Mouse (Mus musculus) forebrain, embryonic 15.5 days (tissue): ENCODE measurements around the gene Naa40. TPM values are rescaled to one million over a fixed set of nuclear protein-coding genes. Genes with fewer than 3 reads are reported as not detected.

Experiments used
- ATAC-seq: fragments of 200-750 bp; cut with Nextera tagmentation; replicated peaks from 2 replicates; pipeline ENCODE4 v1.8.0; 2017; ENCODE audit warnings: mild to moderate bottlenecking, moderate TSS enrichment, moderate library complexity
- H3K27ac ChIP-seq: fragments of 300-500 bp; sonication (generic); replicated peaks from 2 replicates; pipeline ENCODE4 v1.5.1; 2015; ENCODE audit warnings: mild to moderate bottlenecking, inconsistent platforms
- H3K27me3 ChIP-seq: fragments of 300-500 bp; sonication (generic); 2 replicates; pipeline ENCODE4 v1.6.1; 2015; ENCODE audit warnings: inconsistent platforms
- H3K36me3 ChIP-seq: fragments of 300-500 bp; sonication (generic); 2 replicates; pipeline ENCODE4 v1.6.1; 2015; ENCODE audit warnings: mild to moderate bottlenecking, inconsistent platforms
- H3K4me1 ChIP-seq: fragments of 300-500 bp; sonication (generic); 2 replicates; pipeline ENCODE4 v1.6.1; 2015; ENCODE audit warnings: inconsistent platforms
- H3K4me2 ChIP-seq: fragments of 300-500 bp; sonication (generic); replicated peaks from 2 replicates; pipeline ENCODE4 v1.6.1; 2015; ENCODE audit warnings: mild to moderate bottlenecking, inconsistent platforms
- H3K4me3 ChIP-seq: fragments of 300-500 bp; sonication (generic); 2 replicates; pipeline ENCODE4 v1.5.1; 2015; ENCODE audit warnings: mild to moderate bottlenecking, inconsistent platforms
- H3K9ac ChIP-seq: fragments of 300-500 bp; sonication (generic); replicated peaks from 2 replicates; pipeline ENCODE4 v1.6.1; 2015; ENCODE audit warnings: mild to moderate bottlenecking, inconsistent platforms
- H3K9me3 ChIP-seq: fragments of 300-500 bp; sonication (generic); 2 replicates; pipeline ENCODE4 v1.6.1; 2016; ENCODE audit warnings: inconsistent platforms
- WGBS: fragments of 180-500 bp; shearing (Covaris S2); methylation state at CpG from one replicate; pipeline ENCODE4 v1.1.7; 2015; ENCODE audit warnings: mixed read lengths; 5-methylcytosine and 5-hydroxymethylcytosine counted together
- polyA plus RNA-seq: library from polyadenylated mRNA; unstranded; fragments of >200 nt; fragmentation: Nextera tagmentation; extraction: Ambion mirVana; gene quantifications from 2 replicates; pipeline ENCODE4 v1.2.1, GENCODE M21; 2015

The Naa40 gene
- 69.2 and 69.5 TPM in 2 replicates for polyA plus RNA-seq

GRCm38 (mm10) chr19:7240782-7241690 lies at the start of gene Naa40:
TSS of gene Naa40 (minus strand) at chr19:7241183.
- Histone ChIP-seq H3K4me3 (peak within 1 kb of the TSS; percentile 59), H3K9ac (peak within 1 kb of the TSS; percentile 75), H3K27ac (peak within 1 kb of the TSS; percentile 77), H3K27me3 (no peaks in the 10 kb centered on the region), H3K9me3 (no peaks in the 10 kb centered on the region), H3K4me2 (peak within 1 kb of the TSS; percentile 94), H3K4me1 (peaks cover 20% of the 10 kb centered on the region), H3K36me3 (no peaks in the 10 kb centered on the region)
- WGBS, result under 1% methylated on average over 79 of the region's 80 CpGs
- peak; percentile 96 for ATAC-seq

GRCm38 (mm10) chr19:7289767-7290166 lies 48.8 kb upstream of the Naa40 start:
- peaks cover 35% of the 10 kb centered on the region for H3K36me3 ChIP-seq

GRCm38 (mm10) chr19:7288288-7288687 lies 47.3 kb upstream of the Naa40 start:
- Histone ChIP-seq H3K27ac (no peak overlapping the region), H3K9me3 (no peaks in the 10 kb centered on the region), H3K9ac (no peak overlapping the region), H3K4me1 (peaks cover 5% of the 10 kb centered on the region; the same call in 1 of the 2 replicates), H3K36me3 (peaks cover 50% of the 10 kb centered on the region), H3K4me2 (no peak overlapping the region), H3K27me3 (no peaks in the 10 kb centered on the region), H3K4me3 (no peak overlapping the region)
- no peak for ATAC-seq
- WGBS, result 93% methylated on average over 3 of the region's 3 CpGs

More at GRCm38 (mm10) chr19:7289767-7290166, 48.8 kb upstream of the Naa40 start:
- Histone ChIP-seq H3K4me2 (no peak overlapping the region), H3K4me3 (no peak overlapping the region), H3K9ac (no peak overlapping the region), H3K27me3 (no peaks in the 10 kb centered on the region), H3K27ac (no peak overlapping the region), H3K4me1 (peaks cover 5% of the 10 kb centered on the region; the same call in 1 of the 2 replicates), H3K9me3 (no peaks in the 10 kb centered on the region)
- ATAC-seq, result no peak
- WGBS, result 70% methylated on average over 2 of the region's 2 CpGs

- WGBS, result 92% methylated on average over 12 of the region's 12 CpGs
- H3K36me3 ChIP-seq, result peaks cover 65% of the 10 kb centered on the region
- H3K27ac ChIP-seq, result no peak overlapping the region
These were observed 45.8 kb upstream of the Naa40 start for GRCm38 (mm10) chr19:7286563-7287315.

GRCm38 (mm10) chr19:7280557-7281330 lies 39.8 kb upstream of the Naa40 start:
- no peaks in the 10 kb centered on the region for H3K27me3 ChIP-seq

More at GRCm38 (mm10) chr19:7286563-7287315, 45.8 kb upstream of the Naa40 start:
- peaks cover under 1% of the 10 kb centered on the region; the same call in 1 of the 2 replicates for H3K4me1 ChIP-seq
- H3K9ac ChIP-seq, result no peak overlapping the region
- no peaks in the 10 kb centered on the region for H3K9me3 ChIP-seq
- H3K27me3 ChIP-seq, result no peaks in the 10 kb centered on the region
- no peak for ATAC-seq
- no peak overlapping the region for H3K4me3 ChIP-seq
- no peak overlapping the region for H3K4me2 ChIP-seq

GRCm38 (mm10) chr19:7279114-7279513 lies 38.1 kb upstream of the Naa40 start:
- peaks cover 50% of the 10 kb centered on the region for H3K4me1 ChIP-seq
- ATAC-seq, result no peak
- H3K27ac ChIP-seq, result peak overlapping the region; percentile 61; the same call in 1 of the 2 replicates
- H3K27me3 ChIP-seq, result no peaks in the 10 kb centered on the region
- 27% methylated on average over 6 of the region's 6 CpGs for whole genome bisulfite sequencing
- H3K4me3 ChIP-seq, result no peak overlapping the region
- peaks cover 65% of the 10 kb centered on the region for H3K36me3 ChIP-seq
- no peak overlapping the region for H3K4me2 ChIP-seq
- H3K9ac ChIP-seq, result no peak overlapping the region
- no peaks in the 10 kb centered on the region for H3K9me3 ChIP-seq

More at GRCm38 (mm10) chr19:7280557-7281330, 39.8 kb upstream of the Naa40 start:
- Histone ChIP-seq H3K4me2 (no peak overlapping the region), H3K9ac (no peak overlapping the region), H3K4me1 (peaks cover 34% of the 10 kb centered on the region), H3K9me3 (no peaks in the 10 kb centered on the region), H3K27ac (peak overlapping the region; percentile 32), H3K36me3 (peaks cover 72% of the 10 kb centered on the region), H3K4me3 (no peak overlapping the region)
- WGBS, result 87% methylated on average over 18 of the region's 18 CpGs
- ATAC-seq, result no peak

- WGBS, result 69% methylated on average over 6 of the region's 6 CpGs
- Histone ChIP-seq H3K27ac (peak overlapping the region; percentile 93; the same call in 1 of the 2 replicates), H3K27me3 (no peaks in the 10 kb centered on the region), H3K4me2 (no peak overlapping the region), H3K9ac (no peak overlapping the region; the same call in 1 of the 2 replicates), H3K36me3 (peaks cover 65% of the 10 kb centered on the region), H3K4me3 (no peak overlapping the region), H3K9me3 (no peaks in the 10 kb centered on the region), H3K4me1 (peaks cover 55% of the 10 kb centered on the region)
- ATAC-seq, result no peak
These were observed 37.4 kb upstream of the Naa40 start for GRCm38 (mm10) chr19:7278200-7278906.

GRCm38 (mm10) chr19:7276796-7277195 lies 35.8 kb upstream of the Naa40 start:
- peaks cover 68% of the 10 kb centered on the region for H3K4me1 ChIP-seq
- H3K27ac ChIP-seq, result peak overlapping the region; percentile 93
- WGBS, result 64% methylated on average over 7 of the region's 7 CpGs
- no peaks in the 10 kb centered on the region for H3K27me3 ChIP-seq
- H3K36me3 ChIP-seq, result peaks cover 65% of the 10 kb centered on the region
- no peak overlapping the region for H3K4me2 ChIP-seq
- H3K9ac ChIP-seq, result 0 out of 2 replicates have a peak overlapping the region, but pooled peaks have one; percentile 9
- ATAC-seq, result no peak
- H3K9me3 ChIP-seq, result no peaks in the 10 kb centered on the region
- no peak overlapping the region for H3K4me3 ChIP-seq

- no peak overlapping the region; the same call in 1 of the 2 replicates for H3K4me2 ChIP-seq
- 20% methylated on average over 7 of the region's 7 CpGs for WGBS
- H3K9ac ChIP-seq, result peak overlapping the region; percentile 35; the same call in 1 of the 2 replicates
These were observed 35.2 kb upstream of the Naa40 start for GRCm38 (mm10) chr19:7276053-7276659.

GRCm38 (mm10) chr19:7275131-7275789 lies 34.3 kb upstream of the Naa40 start:
- H3K27ac ChIP-seq, result peak overlapping the region; percentile 93
- no peak overlapping the region for H3K4me3 ChIP-seq
- H3K27me3 ChIP-seq, result no peaks in the 10 kb centered on the region
- H3K36me3 ChIP-seq, result peaks cover 63% of the 10 kb centered on the region
- no peak for ATAC-seq
- 44% methylated on average over 7 of the region's 7 CpGs for WGBS
- H3K4me2 ChIP-seq, result peak overlapping the region; percentile 23
- peaks cover 79% of the 10 kb centered on the region for H3K4me1 ChIP-seq
- no peaks in the 10 kb centered on the region for H3K9me3 ChIP-seq
- H3K9ac ChIP-seq, result peak overlapping the region; percentile 32

More at GRCm38 (mm10) chr19:7276053-7276659, 35.2 kb upstream of the Naa40 start:
- H3K27ac ChIP-seq, result peak overlapping the region; percentile 93
- peak; percentile 23 for ATAC-seq
- no peaks in the 10 kb centered on the region for H3K9me3 ChIP-seq
- peaks cover 66% of the 10 kb centered on the region for H3K36me3 ChIP-seq
- no peaks in the 10 kb centered on the region for H3K27me3 ChIP-seq
- no peak overlapping the region for H3K4me3 ChIP-seq
- peaks cover 74% of the 10 kb centered on the region for H3K4me1 ChIP-seq
